In genomic region chr5:33347620-33348019, GRCm38 (mm10) we compare ENCODE assay signal across 20 mouse cellular contexts.
"Had no signal": no experiment of that assay in that cellular context is flagged by ENCODE, and none has a peak within 500 bp of the region (broad histone marks: within the 10 kb centered on the region; RNA-seq: fewer than 3 reads in every experiment).

No protein-coding gene starts in this region.

- ATAC-seq: intestine, embryonic 15.5 days; liver, postnatal 0 days; lung, postnatal 0 days; midbrain, embryonic 15.5 days had no signal

- H3K36me3 ChIP-seq: intestine, embryonic 15.5 days; midbrain, embryonic 12.5 days; midbrain, embryonic 15.5 days had no signal

- DNase-seq: kidney, adult 11 months; kidney, postnatal 4 days; liver; liver, postnatal 0 days; lung, embryonic 14.5 days; lung, postnatal 36 days; retina, postnatal 1 day; right cerebral cortex, postnatal 25 days; spleen, adult 18-20 months; thymus, adult 18-20 months; thymus, postnatal 36 days had no signal

- H3K4me2 ChIP-seq: intestine, embryonic 15.5 days; limb, embryonic 13.5 days; lung, embryonic 14.5 days; midbrain, embryonic 12.5 days; midbrain, embryonic 15.5 days; neural tube, embryonic 13.5 days had no signal

- H3K4me1 ChIP-seq: midbrain, embryonic 12.5 days had no signal

- H3K9ac ChIP-seq: intestine, embryonic 15.5 days; limb, embryonic 13.5 days; liver, embryonic 14.5 days; liver, postnatal 0 days; lung, embryonic 14.5 days; midbrain, embryonic 12.5 days; midbrain, embryonic 15.5 days; neural tube, embryonic 13.5 days had no signal

- H3K27me3 ChIP-seq: intestine, embryonic 15.5 days; limb, embryonic 13.5 days; midbrain, embryonic 12.5 days; midbrain, embryonic 15.5 days; neural tube, embryonic 13.5 days had no signal

- H3K9me3 ChIP-seq: intestine, embryonic 15.5 days; limb, embryonic 10.5 days; limb, embryonic 13.5 days; midbrain, embryonic 12.5 days; midbrain, embryonic 15.5 days; neural tube, embryonic 13.5 days had no signal

- H3K4me3 ChIP-seq: intestine, embryonic 15.5 days; limb, embryonic 10.5 days; limb, embryonic 13.5 days; midbrain, embryonic 12.5 days; midbrain, embryonic 15.5 days; neural tube, embryonic 13.5 days had no signal

- H3K27ac ChIP-seq: intestine, embryonic 15.5 days; kidney, postnatal 0 days; limb, embryonic 10.5 days; limb, embryonic 13.5 days; liver, embryonic 14.5 days; midbrain, embryonic 12.5 days; midbrain, embryonic 15.5 days; neural tube, embryonic 13.5 days had no signal
